Mouse (Mus musculus) central nervous system, embryonic 11.5 days (tissue): ENCODE results near the gene Gm9044. TPM values are rescaled to one million over a fixed set of nuclear protein-coding genes. Genes with fewer than 3 reads are reported as not detected.

Source experiments
- polyA plus RNA-seq: library from polyadenylated mRNA; depleted of rRNA; stranded (reverse); fragments of >200 nt; gene quantifications from 2 replicates; pipeline ENCODE4 v1.2.3, GENCODE M21; 2012; rRNA removed

Gm9044 gene
- not detected in 2 replicates for polyA plus RNA-seq

GRCm38 (mm10) chr10:118332308-118332707 is at the start of gene Gm9044:
Gm9044 (minus strand) TSS chr10:118332408.

GRCm38 (mm10) chr10:118354005-118354404 is 21.8 kb upstream of the Gm9044 start, which contains the start of gene Gm9049:
Gm9049 (minus strand) TSS chr10:118354105.

GRCm38 (mm10) chr10:118348579-118348978 is 16.4 kb upstream of the Gm9044 start, which contains the start of gene Gm9048:
Gm9048 (minus strand) TSS chr10:118348679.

GRCm38 (mm10) chr10:118343155-118343554 is 10.9 kb upstream of the Gm9044 start, which contains the start of gene Gm9046:
Gm9046 (minus strand) TSS chr10:118343255.

GRCm38 (mm10) chr10:118337731-118338130 is 5.5 kb upstream of the Gm9044 start, which contains the start of gene Gm9045:
Gm9045 (minus strand) TSS chr10:118337831.

GRCm38 (mm10) chr10:118326869-118327268 is 5.3 kb downstream of the Gm9044 start, which contains the start of gene Gm9040:
Gm9040 (minus strand) TSS chr10:118326969.

GRCm38 (mm10) chr10:118294938-118295337 is 37.3 kb downstream of the Gm9044 start, which contains the start of gene Iltifb:
Iltifb (minus strand) TSS chr10:118295038.

Other genes with a start within 250 kb of the Gm9044 start
- 63.5 and 96.5 TPM in 2 replicates for gene Mdm1, start 190.6 kb downstream of the Gm9044 start, polyA plus RNA-seq
- 0.21 and 0.30 TPM in 2 replicates for gene Il22, start 127.5 kb downstream of the Gm9044 start, polyA plus RNA-seq
- 0.06 TPM in 1 of 2 replicates, not detected in the other for gene Gm32717, start 91.6 kb downstream of the Gm9044 start, polyA plus RNA-seq
- 0.06 TPM in 1 of 2 replicates, not detected in the other for gene Gm32802, start 73.7 kb downstream of the Gm9044 start, polyA plus RNA-seq
- not detected in 2 replicates for gene Iltifb, start 37.4 kb downstream of the Gm9044 start, polyA plus RNA-seq
- not detected in 2 replicates for gene Gm9040, start 5.4 kb downstream of the Gm9044 start, polyA plus RNA-seq
- gene Gm9045, start 5.4 kb upstream of the Gm9044 start, polyA plus RNA-seq = 0.06 TPM in 1 of 2 replicates, not detected in the other
- gene Gm9046, start 10.8 kb upstream of the Gm9044 start, polyA plus RNA-seq = not detected in 2 replicates
- not detected in 2 replicates for gene Gm9048, start 16.3 kb upstream of the Gm9044 start, polyA plus RNA-seq
- gene Gm9049, start 21.7 kb upstream of the Gm9044 start, polyA plus RNA-seq = 0.06 TPM in 1 of 2 replicates, not detected in the other
- gene Ifng, start 108.6 kb upstream of the Gm9044 start, polyA plus RNA-seq = not detected in 2 replicates